Mouse (Mus musculus): ENCODE measurements at regions not wholly inside any gene's neighbourhood (a gene's known extent, or its start where the extent isn't known, plus 50 kb on each side); places are given as distances from the start of the nearest gene placed in this dataset.
"Not testable (repeated sequence)": the region's sequence is repeated elsewhere in the genome, so short reads cannot be mapped to it uniquely, and the experiment has no call there.

DNA sequence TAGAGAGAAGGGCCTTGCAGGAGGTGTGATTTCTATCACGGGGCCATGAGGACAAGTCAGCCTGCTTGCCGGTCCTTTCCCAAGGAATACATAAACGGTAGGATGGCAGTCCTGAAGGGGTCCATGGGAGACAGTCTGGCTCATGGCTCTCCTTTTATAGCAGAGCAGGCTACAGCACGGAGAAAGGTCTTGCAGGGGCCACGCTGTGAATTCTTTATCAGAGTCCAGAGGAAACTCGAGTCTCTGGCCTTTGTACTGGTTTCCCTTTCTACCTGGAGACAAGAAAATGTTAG lies 1984.0 kb downstream of the 4930444P10Rik start:
- DNase-seq (ENCODE audit: low spot score) (no peak), ATAC-seq (replicated peaks; ENCODE audit: low FRiP score) (no peak)
- Histone ChIP-seq H3K27ac (ENCODE audit: low read depth, low read length) (no peak overlapping the region), H3K36me3 (ENCODE audit: control insufficient read depth, insufficient read depth, low read length) (no peaks in the 10 kb centered on the region), H3K4me3 (ENCODE audit: low read depth, low read length) (no peak overlapping the region), H3K9me3 (ENCODE audit: control insufficient read depth, low read length) (no peaks in the 10 kb centered on the region; the same call in 1 of the 2 replicates), H3K4me1 (replicated peaks; ENCODE audit: control insufficient read depth, insufficient read depth, low read length) (no peaks in the 10 kb centered on the region), H3K27me3 (replicated peaks; ENCODE audit: control insufficient read depth, insufficient read depth, low read length) (no peaks in the 10 kb centered on the region), H3K9ac (ENCODE audit: low read depth, low read length) (no peak overlapping the region), H3K4me2 (no peak overlapping the region)
- 39% methylated on average over 6 of the region's 6 CpGs for WGBS

DNA sequence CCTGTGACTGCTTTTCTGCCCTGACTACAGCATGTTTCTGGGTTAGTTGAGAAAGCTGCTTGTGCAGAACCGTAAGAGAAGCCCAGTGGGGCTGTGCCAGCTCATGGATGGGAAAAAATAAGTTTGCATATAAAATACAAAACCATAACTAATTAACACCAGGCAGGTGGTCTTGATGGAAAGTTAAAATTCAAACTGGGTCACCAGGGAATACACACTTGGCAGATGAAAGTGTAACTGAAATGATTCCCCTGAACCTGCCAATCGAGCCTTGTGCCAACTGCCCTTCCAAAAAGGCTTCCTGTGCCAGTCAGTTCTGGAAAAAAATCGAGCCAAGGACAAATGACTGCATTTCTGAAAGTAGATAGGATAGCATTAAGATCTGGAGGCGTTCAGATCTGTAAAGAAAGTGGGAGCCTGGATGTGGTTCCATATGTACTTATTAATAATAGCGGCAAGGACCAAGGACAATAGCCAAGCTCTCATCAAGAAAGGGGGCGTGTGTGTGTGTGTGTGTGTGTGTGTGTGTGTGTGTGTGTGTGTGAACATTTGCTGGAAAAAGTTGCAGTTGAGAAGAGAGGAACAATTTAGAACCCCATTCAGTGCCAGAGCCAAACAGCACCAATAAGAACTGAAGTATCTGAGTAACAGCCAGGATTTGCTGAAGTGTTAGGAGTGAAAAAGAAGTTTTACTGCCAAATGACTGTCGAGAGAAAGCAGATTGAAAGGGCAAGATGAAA lies 1984.5 kb downstream of the 4930444P10Rik start:
- H3K4me2 ChIP-seq = no peak overlapping the region
- H3K4me1 ChIP-seq (replicated peaks; ENCODE audit: control insufficient read depth, insufficient read depth, low read length) = no peaks in the 10 kb centered on the region
- H3K4me3 ChIP-seq (ENCODE audit: low read depth, low read length) = no peak overlapping the region
- no peak overlapping the region for H3K27ac ChIP-seq (ENCODE audit: low read depth, low read length)
- no peaks in the 10 kb centered on the region for H3K27me3 ChIP-seq (replicated peaks; ENCODE audit: control insufficient read depth, insufficient read depth, low read length)
- 68% methylated on average over 7 of the region's 7 CpGs for whole genome bisulfite sequencing
- H3K9me3 ChIP-seq (ENCODE audit: control insufficient read depth, low read length) = no peaks in the 10 kb centered on the region; the same call in 1 of the 2 replicates
- ATAC-seq (replicated peaks; ENCODE audit: low FRiP score) (no peak), DNase-seq (ENCODE audit: low spot score) (no peak)
- no peaks in the 10 kb centered on the region for H3K36me3 ChIP-seq (ENCODE audit: control insufficient read depth, insufficient read depth, low read length)
- no peak overlapping the region for H3K9ac ChIP-seq (ENCODE audit: low read depth, low read length)

- H3K4me1 ChIP-seq (replicated peaks; ENCODE audit: control insufficient read depth, insufficient read depth, low read length); H3K9me3 ChIP-seq (ENCODE audit: control insufficient read depth, low read length); H3K27me3 ChIP-seq (replicated peaks; ENCODE audit: control insufficient read depth, insufficient read depth, low read length); H3K4me3 ChIP-seq (ENCODE audit: low read depth, low read length); H3K4me2 ChIP-seq; ATAC-seq (replicated peaks; ENCODE audit: low FRiP score); H3K36me3 ChIP-seq (ENCODE audit: control insufficient read depth, insufficient read depth, low read length); H3K27ac ChIP-seq (ENCODE audit: low read depth, low read length); DNase-seq (ENCODE audit: low spot score); H3K9ac ChIP-seq (ENCODE audit: low read depth, low read length): not testable (repeated sequence)
- 90% methylated on average over 6 of the region's 6 CpGs for WGBS
Measured at GRCm38 (mm10) chr1:14105521-14105920, 1987.6 kb downstream of the 4930444P10Rik start.

DNA sequence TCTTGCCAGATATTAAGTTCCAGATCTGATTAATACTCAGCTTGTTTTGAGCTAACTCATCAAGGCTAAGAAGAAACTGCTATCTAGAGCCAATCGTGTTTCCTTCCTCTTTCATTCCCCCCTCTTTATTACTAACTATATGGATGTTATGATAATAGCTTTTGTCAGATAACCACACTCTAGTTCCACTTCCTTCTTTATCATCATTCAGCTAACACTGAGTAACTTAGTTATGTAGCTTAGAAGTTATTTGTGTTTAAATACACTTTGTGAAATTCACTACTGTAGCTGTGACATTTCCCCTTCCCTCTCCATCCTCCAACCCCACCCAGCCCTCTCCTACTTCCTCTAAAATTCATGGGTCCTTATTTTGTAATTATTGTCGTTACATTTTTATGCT lies 1988.6 kb downstream of the 4930444P10Rik start:
- DNase-seq (ENCODE audit: low spot score) (no peak), ATAC-seq (replicated peaks; ENCODE audit: low FRiP score) (no peak)
- Histone ChIP-seq H3K27ac (ENCODE audit: low read depth, low read length) (no peak overlapping the region), H3K9me3 (ENCODE audit: control insufficient read depth, low read length) (no peaks in the 10 kb centered on the region; the same call in 1 of the 2 replicates), H3K4me1 (replicated peaks; ENCODE audit: control insufficient read depth, insufficient read depth, low read length) (no peaks in the 10 kb centered on the region), H3K4me3 (ENCODE audit: low read depth, low read length) (no peak overlapping the region), H3K4me2 (no peak overlapping the region), H3K36me3 (ENCODE audit: control insufficient read depth, insufficient read depth, low read length) (no peaks in the 10 kb centered on the region), H3K27me3 (replicated peaks; ENCODE audit: control insufficient read depth, insufficient read depth, low read length) (no peaks in the 10 kb centered on the region), H3K9ac (ENCODE audit: low read depth, low read length) (no peak overlapping the region)
- WGBS = 70% methylated on average over 2 of the region's 2 CpGs

- Histone ChIP-seq H3K27ac (ENCODE audit: low read depth, low read length) (no peak overlapping the region), H3K9me3 (ENCODE audit: control insufficient read depth, low read length) (no peaks in the 10 kb centered on the region), H3K27me3 (replicated peaks; ENCODE audit: control insufficient read depth, insufficient read depth, low read length) (no peaks in the 10 kb centered on the region), H3K4me3 (ENCODE audit: low read depth, low read length) (no peak overlapping the region), H3K4me2 (no peak overlapping the region), H3K4me1 (replicated peaks; ENCODE audit: control insufficient read depth, insufficient read depth, low read length) (no peaks in the 10 kb centered on the region), H3K9ac (ENCODE audit: low read depth, low read length) (no peak overlapping the region), H3K36me3 (ENCODE audit: control insufficient read depth, insufficient read depth, low read length) (no peaks in the 10 kb centered on the region)
- ATAC-seq (replicated peaks; ENCODE audit: low FRiP score) (no peak), DNase-seq (ENCODE audit: low spot score) (no peak)
- WGBS = 68% methylated on average over 5 of the region's 5 CpGs
Measured at GRCm38 (mm10) chr1:14099031-14099430, 1994.1 kb downstream of the 4930444P10Rik start.

DNA sequence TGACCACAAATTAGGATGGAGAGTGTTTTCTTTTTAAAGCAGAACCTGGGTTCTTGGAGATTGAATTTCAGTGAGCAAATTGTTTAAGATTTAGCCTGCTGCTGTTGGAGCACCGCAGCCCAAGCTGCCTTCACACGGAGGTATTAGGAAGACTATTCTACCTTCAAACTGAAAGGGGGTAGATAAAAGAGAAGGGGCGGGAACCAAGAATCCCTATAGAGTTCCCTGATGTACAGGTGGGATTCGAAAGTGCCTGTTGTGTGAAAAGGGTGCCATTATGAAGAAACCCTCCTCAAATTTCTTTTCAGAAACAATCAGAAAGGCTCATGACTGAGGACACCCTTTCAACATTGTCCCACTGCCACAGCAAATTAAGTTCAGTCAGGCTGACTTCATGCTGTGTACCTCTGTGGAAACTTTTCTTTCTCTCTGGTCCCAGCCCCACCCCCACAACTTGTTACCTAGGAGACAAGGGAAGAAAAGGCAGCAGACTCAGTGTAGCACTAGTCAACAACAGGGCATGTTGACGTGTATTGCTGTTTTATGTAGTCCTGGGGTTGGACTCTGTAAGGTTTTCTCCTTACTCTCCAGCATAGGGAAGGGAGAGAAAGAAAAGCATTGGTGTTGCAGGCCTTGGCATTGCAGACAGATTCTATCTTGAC lies 1995.4 kb downstream of the 4930444P10Rik start:
- Histone ChIP-seq H3K27ac (ENCODE audit: low read depth, low read length) (no peak overlapping the region), H3K9ac (ENCODE audit: low read depth, low read length) (no peak overlapping the region), H3K4me3 (ENCODE audit: low read depth, low read length) (no peak overlapping the region), H3K36me3 (ENCODE audit: control insufficient read depth, insufficient read depth, low read length) (no peaks in the 10 kb centered on the region), H3K4me2 (no peak overlapping the region), H3K27me3 (replicated peaks; ENCODE audit: control insufficient read depth, insufficient read depth, low read length) (no peaks in the 10 kb centered on the region), H3K4me1 (replicated peaks; ENCODE audit: control insufficient read depth, insufficient read depth, low read length) (no peaks in the 10 kb centered on the region), H3K9me3 (ENCODE audit: control insufficient read depth, low read length) (no peaks in the 10 kb centered on the region)
- DNase-seq (ENCODE audit: low spot score) (no peak), ATAC-seq (replicated peaks; ENCODE audit: low FRiP score) (no peak)
- 35% methylated on average over 5 of the region's 5 CpGs for WGBS

GRCm38 (mm10) chr1:14064856-14065255 lies 2028.3 kb downstream of the 4930444P10Rik start:
- Histone ChIP-seq H3K4me2 (no peak overlapping the region), H3K4me3 (ENCODE audit: low read depth, low read length) (no peak overlapping the region), H3K27me3 (replicated peaks; ENCODE audit: control insufficient read depth, insufficient read depth, low read length) (no peaks in the 10 kb centered on the region), H3K9ac (ENCODE audit: low read depth, low read length) (no peak overlapping the region), H3K27ac (ENCODE audit: low read depth, low read length) (no peak overlapping the region), H3K36me3 (ENCODE audit: control insufficient read depth, insufficient read depth, low read length) (no peaks in the 10 kb centered on the region), H3K4me1 (replicated peaks; ENCODE audit: control insufficient read depth, insufficient read depth, low read length) (no peaks in the 10 kb centered on the region), H3K9me3 (ENCODE audit: control insufficient read depth, low read length) (no peaks in the 10 kb centered on the region)
- no peak for DNase-seq (ENCODE audit: low spot score)
- no peak for ATAC-seq (replicated peaks; ENCODE audit: low FRiP score)
- 84% methylated on average over 3 of the region's 3 CpGs for WGBS

GRCm38 (mm10) chr1:14036163-14036562 lies 2057.0 kb downstream of the 4930444P10Rik start:
- Histone ChIP-seq H3K4me1 (replicated peaks; ENCODE audit: control insufficient read depth, insufficient read depth, low read length) (no peaks in the 10 kb centered on the region), H3K36me3 (ENCODE audit: control insufficient read depth, insufficient read depth, low read length) (no peaks in the 10 kb centered on the region), H3K4me2 (no peak overlapping the region), H3K9ac (ENCODE audit: low read depth, low read length) (no peak overlapping the region), H3K27me3 (replicated peaks; ENCODE audit: control insufficient read depth, insufficient read depth, low read length) (no peaks in the 10 kb centered on the region), H3K9me3 (ENCODE audit: control insufficient read depth, low read length) (no peaks in the 10 kb centered on the region), H3K4me3 (ENCODE audit: low read depth, low read length) (no peak overlapping the region), H3K27ac (ENCODE audit: low read depth, low read length) (no peak overlapping the region)
- 51% methylated on average over 2 of the region's 2 CpGs for WGBS
- no peak for ATAC-seq (replicated peaks; ENCODE audit: low FRiP score)
- no peak for DNase-seq (ENCODE audit: low spot score)

GRCm38 (mm10) chr1:14011484-14011883 lies 2081.6 kb downstream of the 4930444P10Rik start:
- H3K36me3 ChIP-seq (ENCODE audit: control insufficient read depth, insufficient read depth, low read length) = no peaks in the 10 kb centered on the region
- no peak for DNase-seq (ENCODE audit: low spot score)
- 85% methylated on average over 9 of the region's 9 CpGs for WGBS
- H3K9me3 ChIP-seq (ENCODE audit: control insufficient read depth, low read length) = no peaks in the 10 kb centered on the region
- H3K4me1 ChIP-seq (replicated peaks; ENCODE audit: control insufficient read depth, insufficient read depth, low read length) = no peaks in the 10 kb centered on the region
- no peak overlapping the region for H3K27ac ChIP-seq (ENCODE audit: low read depth, low read length)
- no peak overlapping the region for H3K4me3 ChIP-seq (ENCODE audit: low read depth, low read length)
- ATAC-seq (replicated peaks; ENCODE audit: low FRiP score) = no peak
- H3K4me2 ChIP-seq = no peak overlapping the region
- no peaks in the 10 kb centered on the region for H3K27me3 ChIP-seq (replicated peaks; ENCODE audit: control insufficient read depth, insufficient read depth, low read length)
- no peak overlapping the region for H3K9ac ChIP-seq (ENCODE audit: low read depth, low read length)

Measured in liver, embryonic 11.5 days (tissue).